ENCODE assay signal across 11 mouse cellular contexts in genomic region chr16:75091931-75092330, GRCm38 (mm10).
DNase-seq lines count a peak whose midpoint lies in the region; ATAC-seq and TF ChIP-seq lines count a peak whose summit lies in the region.
"Had no signal": no experiment of that assay in that cellular context is flagged by ENCODE, and none has a peak within 500 bp of the region (broad histone marks: within the 10 kb centered on the region; RNA-seq: fewer than 3 reads in every experiment).

No protein-coding gene starts in this region.

- H3K27me3 ChIP-seq in heart, embryonic 11.5 days (ENCODE audit: control insufficient read depth, insufficient read depth, low read length) = no peaks in the 10 kb centered on the region
- H3K27me3 ChIP-seq in liver, embryonic 11.5 days (replicated peaks; ENCODE audit: control insufficient read depth, insufficient read depth, low read length) = no peaks in the 10 kb centered on the region
- H3K27me3 ChIP-seq in hindbrain, embryonic 11.5 days (ENCODE audit: control insufficient read depth, insufficient read depth, low read length) = no peaks in the 10 kb centered on the region
- no peaks in the 10 kb centered on the region for H3K27me3 ChIP-seq in midbrain, postnatal 0 days (ENCODE audit: insufficient read depth, low read length)
- H3K27me3 ChIP-seq: liver, embryonic 15.5 days had no signal

- H3K36me3 ChIP-seq in heart, embryonic 11.5 days (ENCODE audit: control insufficient read depth, insufficient read depth, low read length) = no peaks in the 10 kb centered on the region
- no peaks in the 10 kb centered on the region for H3K36me3 ChIP-seq in liver, embryonic 11.5 days (ENCODE audit: control insufficient read depth, insufficient read depth, low read length)
- H3K36me3 ChIP-seq in hindbrain, embryonic 11.5 days (ENCODE audit: control insufficient read depth, insufficient read depth, low read length) = no peaks in the 10 kb centered on the region
- no peaks in the 10 kb centered on the region for H3K36me3 ChIP-seq in midbrain, postnatal 0 days (ENCODE audit: insufficient read depth, low read length)
- H3K36me3 ChIP-seq: liver, embryonic 15.5 days had no signal

- TF ChIP-seq CTCF in midbrain, postnatal 0 days (IDR thresholded peaks at IDR 0.05) = no peak

- WGBS in heart, embryonic 11.5 days (ENCODE audit: insufficient replicate concordance) = 49% methylated on average over 2 of the region's 2 CpGs
- WGBS in liver, embryonic 11.5 days = 49% methylated on average over 2 of the region's 2 CpGs
- 56% methylated on average over 2 of the region's 2 CpGs for WGBS in hindbrain, embryonic 11.5 days
- WGBS in midbrain, postnatal 0 days = 32% methylated on average over 2 of the region's 2 CpGs

- H3K4me2 ChIP-seq in heart, embryonic 11.5 days = peak overlapping the region; percentile 55; the same call in 1 of the 2 replicates
- H3K4me2 ChIP-seq in liver, embryonic 11.5 days = 0 out of 2 replicates have a peak overlapping the region, but pooled peaks have one; percentile 17
- no peak overlapping the region for H3K4me2 ChIP-seq in hindbrain, embryonic 11.5 days (replicated peaks; ENCODE audit: low read depth, low read length)
- peak overlapping the region; percentile 48 for H3K4me2 ChIP-seq in midbrain, postnatal 0 days (ENCODE audit: low read depth, low read length, poor library complexity, severe bottlenecking)
- H3K4me2 ChIP-seq: liver, embryonic 15.5 days had no signal

- H3K9me3 ChIP-seq in heart, embryonic 11.5 days (replicated peaks; ENCODE audit: control insufficient read depth, low read length) = no peaks in the 10 kb centered on the region
- H3K9me3 ChIP-seq in liver, embryonic 11.5 days (ENCODE audit: control insufficient read depth, low read length) = no peaks in the 10 kb centered on the region
- H3K9me3 ChIP-seq in hindbrain, embryonic 11.5 days (ENCODE audit: control insufficient read depth, low read length) = no peaks in the 10 kb centered on the region
- no peaks in the 10 kb centered on the region for H3K9me3 ChIP-seq in midbrain, postnatal 0 days (ENCODE audit: low read length)
- H3K9me3 ChIP-seq: liver, embryonic 15.5 days had no signal

- no peak for ATAC-seq in heart, embryonic 11.5 days (replicated peaks; ENCODE audit: insufficient number of reproducible peaks, low FRiP score, low TSS enrichment)
- ATAC-seq in liver, embryonic 11.5 days (replicated peaks; ENCODE audit: low FRiP score) = no peak
- ATAC-seq in hindbrain, embryonic 11.5 days (ENCODE audit: low FRiP score) = no peak
- ATAC-seq in midbrain, postnatal 0 days (ENCODE audit: low FRiP score) = no peak

- intact Hi-C loops in heart, postnatal 10 days (cut with DNase I) = no loop called here

- no peaks in the 10 kb centered on the region for H3K4me1 ChIP-seq in heart, embryonic 11.5 days (ENCODE audit: control insufficient read depth, insufficient read depth, low read length)
- no peaks in the 10 kb centered on the region for H3K4me1 ChIP-seq in liver, embryonic 11.5 days (replicated peaks; ENCODE audit: control insufficient read depth, insufficient read depth, low read length)
- no peaks in the 10 kb centered on the region for H3K4me1 ChIP-seq in hindbrain, embryonic 11.5 days (replicated peaks; ENCODE audit: control insufficient read depth, insufficient read depth, low read length)
- no peaks in the 10 kb centered on the region for H3K4me1 ChIP-seq in midbrain, postnatal 0 days (ENCODE audit: insufficient read depth, low read length)
- H3K4me1 ChIP-seq: liver, embryonic 15.5 days had no signal

- DNase-seq in heart, postnatal 10 days = no peak
- DNase-seq in liver, embryonic 11.5 days (ENCODE audit: low spot score) = no peak
- no peak for DNase-seq in liver
- peak; percentile 8 for DNase-seq in hindbrain, embryonic 11.5 days (ENCODE audit: low spot score)
- DNase-seq in midbrain, postnatal 0 days (ENCODE audit: low spot score) = no peak
- DNase-seq in adrenal gland, postnatal 36 days = no peak
- no peak for DNase-seq in adrenal gland, postnatal 10 days
- DNase-seq: cerebellum, adult 9-11 months; kidney, adult 9 months had no signal

- no peak overlapping the region for H3K4me3 ChIP-seq in heart, embryonic 11.5 days (ENCODE audit: low read depth, low read length)
- no peak overlapping the region for H3K4me3 ChIP-seq in liver, embryonic 11.5 days (ENCODE audit: low read depth, low read length)
- no peak overlapping the region for H3K4me3 ChIP-seq in hindbrain, embryonic 11.5 days (ENCODE audit: low read depth, low read length)
- H3K4me3 ChIP-seq in midbrain, postnatal 0 days (ENCODE audit: low read depth, low read length) = peak overlapping the region; percentile 38
- H3K4me3 ChIP-seq: liver, embryonic 15.5 days had no signal

- no peak overlapping the region for H3K9ac ChIP-seq in heart, embryonic 11.5 days (ENCODE audit: low read depth, low read length)
- no peak overlapping the region for H3K9ac ChIP-seq in liver, embryonic 11.5 days (ENCODE audit: low read depth, low read length)
- H3K9ac ChIP-seq in hindbrain, embryonic 11.5 days (ENCODE audit: low read depth, low read length) = no peak overlapping the region
- H3K9ac ChIP-seq in midbrain, postnatal 0 days (replicated peaks; ENCODE audit: low read length, poor library complexity, severe bottlenecking) = peak overlapping the region; percentile 39; the same call in 1 of the 2 replicates
- H3K9ac ChIP-seq: liver, embryonic 15.5 days had no signal

- no peak overlapping the region for H3K27ac ChIP-seq in heart, embryonic 11.5 days (ENCODE audit: low read depth, low read length)
- H3K27ac ChIP-seq in liver, embryonic 11.5 days (ENCODE audit: low read depth, low read length) = no peak overlapping the region
- no peak overlapping the region for H3K27ac ChIP-seq in hindbrain, embryonic 11.5 days (ENCODE audit: low read depth, low read length)
- peak overlapping the region; percentile 55; the same call in 1 of the 2 replicates for H3K27ac ChIP-seq in midbrain, postnatal 0 days (ENCODE audit: low read depth, low read length)
- H3K27ac ChIP-seq: liver, embryonic 15.5 days had no signal
